Mouse (Mus musculus) ES-E14 (cell line): ENCODE data around the gene Dpy19l3. TPM values are rescaled to one million over a fixed set of nuclear protein-coding genes. Genes with fewer than 3 reads are reported as not detected.

Source experiments
- DNase-seq: peaks from one replicate; pipeline ENCODE4 v3.0.0-alpha.2; 2013; ENCODE audit warnings: low read depth, low spot score
- H3K27ac ChIP-seq: 2 replicates; pipeline ENCODE4 v1.5.1; 2012; ENCODE audit warnings: low read depth, mild to moderate bottlenecking, low read length, moderate library complexity, mixed read lengths; ENCODE audit not compliant: poor library complexity, insufficient read depth, severe bottlenecking
- H3K36me3 ChIP-seq: 2 replicates; pipeline ENCODE4 v1.6.1; 2012; ENCODE audit warnings: mild to moderate bottlenecking, low read length, moderate library complexity, mixed read lengths; ENCODE audit not compliant: control insufficient read depth, poor library complexity, insufficient read depth, severe bottlenecking
- H3K4me1 ChIP-seq, 2 experiments: fragments of 150-350 bp in 1 of 2; sonication (generic) in 1 of 2; 2 replicates each; pipeline ENCODE4 v1.6.1; 2012; ENCODE audit warnings: low read length in 2 of 2, mild to moderate bottlenecking in 1 of 2, mixed read lengths in 1 of 2; ENCODE audit not compliant: control insufficient read depth in 2 of 2, insufficient read depth in 2 of 2, poor library complexity in 1 of 2
- H3K4me3 ChIP-seq, 2 experiments: fragments of 150-350 bp in 1 of 2; sonication (generic) in 1 of 2; 2 replicates each; pipeline ENCODE4 v1.5.1; 2012; ENCODE audit warnings: low read length in 2 of 2, low read depth in 1 of 2, mild to moderate bottlenecking in 1 of 2, mixed read lengths in 1 of 2; ENCODE audit not compliant: insufficient read depth in 1 of 2, poor library complexity in 1 of 2, severe bottlenecking in 1 of 2
- H3K9ac ChIP-seq: 2 replicates; pipeline ENCODE4 v1.6.1; 2012; ENCODE audit warnings: low read depth, mild to moderate bottlenecking, low read length, mixed read lengths; ENCODE audit not compliant: poor library complexity, insufficient read depth, severe bottlenecking
- H3K9me3 ChIP-seq: fragments of 150-350 bp; sonication (generic); 2 replicates; pipeline ENCODE4 v1.6.1; 2012; ENCODE audit warnings: low read depth, mild to moderate bottlenecking, low read length; ENCODE audit not compliant: control insufficient read depth, insufficient read depth
- CHD2 ChIP-seq: IDR thresholded peaks from 2 replicates; pipeline ENCODE4 v1.6.1; 2014; ENCODE audit warnings: mild to moderate bottlenecking, low read depth, low read length, inconsistent platforms
- HCFC1 ChIP-seq: IDR thresholded peaks from 2 replicates; pipeline ENCODE4 v1.6.1; 2012; ENCODE audit warnings: low read length, inconsistent platforms, borderline replicate concordance; ENCODE audit not compliant: insufficient read depth
- MAFK ChIP-seq: IDR thresholded peaks from 2 replicates; pipeline ENCODE4 v1.6.1; 2014; ENCODE audit warnings: mild to moderate bottlenecking, low read depth, low read length, inconsistent platforms; ENCODE audit not compliant: insufficient read depth
- ZC3H11A ChIP-seq: IDR thresholded peaks from 2 replicates; pipeline ENCODE4 v1.6.1; 2012; ENCODE audit warnings: low read depth, mild to moderate bottlenecking, inconsistent platforms, low read length, borderline replicate concordance
- ZNF384 ChIP-seq: IDR thresholded peaks from 2 replicates; pipeline ENCODE4 v1.6.1; 2012; ENCODE audit warnings: low read depth, low read length, inconsistent platforms
- in situ Hi-C, 2 experiments: fragments of 600-800 bp; cut with MboI; formaldehyde crosslinking; loops; one replicate each; pipeline ENCODE4 v1.15.1; 2025; ENCODE audit warnings: low sequenced_read_pairs in 2 of 2, inconsistent platforms in 1 of 2; ENCODE audit not compliant: unreplicated experiment in 2 of 2
- total RNA-seq: library from RNA; depleted of rRNA; stranded (reverse); fragments of 300-350 nt; gene quantifications from 2 replicates; pipeline ENCODE4 v1.2.3, GENCODE M21; 2012; rRNA removed

Gene Dpy19l3
- total RNA-seq, 1 experiment: 39.5 TPM

GRCm38 (mm10) chr7:35636874-35637273, 117.4 kb downstream of the Dpy19l3 start:
- no peak for DNase-seq
- Histone ChIP-seq H3K27ac (no peak overlapping the region), H3K9ac (no peak overlapping the region), H3K4me3 (no peak overlapping the region), H3K9me3 (no peaks in the 10 kb centered on the region), H3K4me1 (no peaks in the 10 kb centered on the region), H3K36me3 (peaks cover 40% of the 10 kb centered on the region)
- in situ Hi-C loops: no loop called here
- TF ChIP-seq ZC3H11A (no peak), HCFC1 (no peak), CHD2 (no peak), ZNF384 (no peak), MAFK (no peak)

- Histone ChIP-seq H3K27ac (no peak overlapping the region), H3K9ac (no peak overlapping the region), H3K9me3 (no peaks in the 10 kb centered on the region), H3K4me3 (no peak overlapping the region), H3K4me1 (peaks cover 0 to 2% of the 10 kb centered on the region in 2 experiments; a peak in 1 of 4 replicates), H3K36me3 (peaks cover 38% of the 10 kb centered on the region)
- no peak for TF ChIP-seq HCFC1
- no peak for TF ChIP-seq ZNF384
- TF ChIP-seq MAFK: no peak
- TF ChIP-seq CHD2: no peak
- TF ChIP-seq ZC3H11A: no peak
- DNase-seq: no peak
- in situ Hi-C loops: no loop called here
Observed at GRCm38 (mm10) chr7:35636229-35636628, 118.0 kb downstream of the Dpy19l3 start.

Other genes with a start within 250 kb of the Dpy19l3 start
- 35.4 and 35.9 TPM in 2 replicates for gene Tdrd12, start 216.7 kb downstream of the Dpy19l3 start, total RNA-seq
- 15.8 and 30.0 TPM in 2 replicates for gene Nudt19, start 198.2 kb downstream of the Dpy19l3 start, total RNA-seq
- 0.71 and 1.1 TPM in 2 replicates for gene Rgs9bp, start 168.9 kb downstream of the Dpy19l3 start, total RNA-seq
- 25.0 and 31.4 TPM in 2 replicates for gene Ankrd27, start 168.2 kb downstream of the Dpy19l3 start, total RNA-seq
- 127 and 164 TPM in 2 replicates for gene Pdcd5, start 106.9 kb downstream of the Dpy19l3 start, total RNA-seq
- gene Zfp507, start 48.5 kb upstream of the Dpy19l3 start, total RNA-seq: 25.8 and 33.6 TPM in 2 replicates